Mouse (Mus musculus): Measurements from ENCODE around the gene Uimc1. TPM values are rescaled to one million over a fixed set of nuclear protein-coding genes. Genes with fewer than 3 reads are reported as not detected.

Uimc1 gene
- total RNA-seq, 2 experiments from 2014 or later: 24.8 to 26.0 TPM

DNA sequence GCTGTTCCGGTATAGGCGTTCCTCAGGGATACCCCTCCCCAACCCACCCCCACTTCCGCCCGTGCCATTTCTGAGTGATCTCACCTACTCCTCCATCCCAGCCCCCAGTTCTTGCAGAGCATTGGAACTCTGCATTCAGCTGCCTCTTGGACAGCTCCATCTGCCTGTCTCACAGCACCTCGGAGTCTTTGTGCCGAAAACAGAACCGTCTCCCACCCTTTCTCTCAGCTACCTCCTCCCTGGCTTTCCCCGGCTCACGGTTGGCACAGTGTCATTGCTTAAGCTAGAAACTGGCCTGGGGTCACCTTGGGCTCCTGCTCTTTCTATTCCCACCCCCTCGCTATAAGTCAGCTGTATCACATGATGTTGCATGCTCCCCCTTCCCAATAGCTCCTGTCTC is 99.7 kb downstream of the Uimc1 start:
- no peak for DNase-seq (ENCODE audit: low spot score in 2 of 2)

DNA sequence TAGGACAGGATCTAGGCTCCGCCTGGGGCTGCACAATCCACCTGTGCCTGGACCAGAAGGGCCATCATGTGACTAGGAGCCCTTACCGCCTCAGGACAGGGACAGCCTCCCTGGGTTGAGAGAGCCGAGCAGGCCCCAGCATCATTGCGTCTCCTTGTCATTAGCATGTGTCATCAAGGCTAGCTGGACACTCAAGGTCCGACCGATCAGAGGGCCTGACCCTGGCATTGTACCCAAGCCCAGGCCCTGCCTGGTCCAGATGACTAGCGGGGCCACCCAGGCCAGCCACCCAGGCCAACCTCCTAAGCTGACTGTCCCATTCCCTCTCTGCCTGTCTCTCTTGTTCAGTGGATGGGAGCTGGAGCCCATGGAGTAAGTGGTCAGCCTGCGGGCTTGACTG is 102.5 kb downstream of the Uimc1 start:
- no peak for DNase-seq (ENCODE audit: low spot score in 2 of 2)

DNA sequence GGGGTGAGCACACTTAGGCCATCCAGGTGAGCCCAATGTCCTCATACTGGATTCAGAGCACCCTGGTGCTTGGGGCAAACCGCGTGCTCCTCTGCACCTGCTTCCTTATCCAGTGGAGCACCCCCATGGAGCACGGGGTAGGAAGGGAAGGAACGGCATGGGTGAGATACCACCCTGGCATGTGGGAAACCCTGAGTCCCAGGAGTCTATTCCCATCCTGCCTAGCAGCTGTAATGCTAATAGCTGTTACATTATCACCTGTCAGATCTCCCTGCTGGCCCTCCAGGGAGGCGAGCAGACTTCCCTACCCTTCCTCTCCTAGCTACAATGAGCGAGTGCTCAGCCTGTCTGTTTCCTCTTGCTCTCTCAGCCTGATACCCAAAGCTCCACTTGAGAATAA is 104.9 kb downstream of the Uimc1 start:
- DNase-seq (ENCODE audit: low spot score in 2 of 2): no peak

DNA sequence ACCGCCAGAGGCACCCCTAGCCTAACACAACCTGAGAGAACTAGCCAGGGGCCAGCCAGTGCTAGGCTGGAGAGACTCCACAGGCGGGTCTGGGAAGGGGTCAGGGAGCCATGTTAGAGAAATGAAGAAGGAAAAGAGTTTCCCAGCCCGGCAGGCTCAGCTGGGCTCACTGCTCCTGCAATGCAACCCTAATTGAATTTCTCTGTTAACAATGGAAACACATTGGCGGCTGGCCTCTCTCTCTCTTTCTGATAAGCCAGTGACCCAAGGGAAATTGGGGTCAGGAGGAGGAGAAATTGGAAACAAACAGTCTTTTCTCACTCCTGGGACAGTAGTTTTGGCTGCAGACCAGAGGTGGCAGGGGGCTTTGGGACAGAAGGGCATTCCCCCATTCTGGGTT is 105.5 kb downstream of the Uimc1 start:
- DNase-seq (ENCODE audit: low spot score in 2 of 2): no peak

DNA sequence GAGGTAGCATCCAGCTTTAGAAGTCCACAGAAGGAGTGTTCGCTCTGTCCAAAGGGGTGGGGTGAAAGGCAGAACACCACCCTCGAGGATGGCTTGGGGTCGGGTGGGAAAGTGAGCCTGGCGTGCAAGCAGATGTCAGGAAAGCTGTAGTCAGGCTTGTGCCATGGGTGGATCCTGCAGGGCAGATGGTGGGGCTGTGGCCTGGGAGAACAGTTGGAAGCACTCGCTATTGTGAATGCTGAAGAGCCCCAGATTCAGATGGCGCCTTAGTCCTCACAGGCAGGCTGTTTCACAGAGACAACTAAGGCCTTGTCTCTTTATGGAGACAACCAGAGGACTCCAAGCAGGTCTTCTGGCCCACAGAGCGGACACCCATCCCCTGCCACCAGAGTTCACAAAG is 107.9 kb downstream of the Uimc1 start:
- DNase-seq (ENCODE audit: low spot score in 2 of 2): no peak

DNA sequence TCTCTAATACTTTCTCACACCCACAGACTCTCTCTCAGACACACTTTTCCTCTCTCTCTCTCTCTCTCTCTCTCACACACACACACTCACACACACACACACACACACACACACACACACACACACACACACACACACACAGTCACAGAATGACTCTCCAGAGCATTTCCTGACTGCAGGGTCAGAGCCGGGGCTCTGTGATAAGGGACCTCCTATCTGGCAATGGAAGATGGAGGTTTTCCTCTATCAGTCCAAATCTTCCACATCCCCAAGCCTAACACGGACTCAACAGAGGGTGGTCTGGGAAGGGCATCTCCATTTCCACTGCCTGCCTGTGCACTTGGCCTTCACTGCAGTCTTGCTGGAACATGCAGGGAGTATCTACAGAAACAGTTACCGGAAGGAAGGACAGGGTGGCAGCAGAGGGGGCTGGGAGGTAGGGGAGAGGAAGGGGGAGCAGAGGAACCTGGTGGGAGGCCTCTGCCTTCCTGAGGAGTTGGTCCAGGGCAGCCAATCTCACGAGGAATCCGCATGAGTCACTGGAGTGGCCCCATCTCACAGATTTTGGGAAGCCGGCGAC is 111.8 kb downstream of the Uimc1 start:
- DNase-seq (ENCODE audit: low spot score in 2 of 2): no peak

DNA sequence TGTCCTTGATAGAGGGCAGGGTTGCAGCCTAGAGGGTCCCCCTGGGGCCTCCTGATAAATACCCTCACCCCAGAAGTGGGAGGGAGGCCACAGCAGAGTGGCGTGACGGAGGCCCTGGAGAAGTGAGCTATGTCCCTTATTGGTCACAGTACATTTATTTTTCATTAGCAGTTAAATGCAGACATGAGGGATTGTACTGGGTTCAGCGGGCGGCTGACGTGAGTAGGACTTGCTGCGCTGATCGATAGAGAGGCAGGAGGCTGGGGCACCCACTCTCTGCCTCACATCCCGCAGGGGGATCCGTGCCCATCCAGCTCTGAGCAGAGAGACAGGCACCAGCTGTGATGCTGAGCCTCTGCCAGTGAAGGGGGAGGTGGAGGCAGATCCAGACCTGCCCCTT is 112.7 kb downstream of the Uimc1 start:
- DNase-seq (ENCODE audit: low spot score in 2 of 2): no peak

DNA sequence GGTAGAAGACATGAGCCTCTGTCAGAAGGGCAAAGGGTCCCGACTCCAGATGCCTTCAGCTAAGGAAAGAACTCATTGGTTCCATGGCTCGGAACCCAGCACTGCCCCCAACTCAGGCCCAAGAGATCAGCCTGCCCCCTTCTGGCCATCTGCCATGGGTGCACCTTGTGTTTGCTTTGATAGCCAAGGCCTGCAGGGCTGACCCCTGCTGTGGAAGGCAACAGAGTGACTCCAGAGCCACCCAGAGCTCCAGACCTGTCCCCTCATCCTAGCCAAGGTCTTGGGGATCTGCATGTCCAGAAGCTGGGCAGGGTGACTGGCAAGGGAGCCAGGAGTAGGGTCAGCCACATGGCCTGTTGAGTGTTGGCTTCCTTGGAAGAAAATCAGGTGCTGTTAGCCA is 116.5 kb downstream of the Uimc1 start:
- DNase-seq (ENCODE audit: low spot score in 2 of 2): no peak

DNA sequence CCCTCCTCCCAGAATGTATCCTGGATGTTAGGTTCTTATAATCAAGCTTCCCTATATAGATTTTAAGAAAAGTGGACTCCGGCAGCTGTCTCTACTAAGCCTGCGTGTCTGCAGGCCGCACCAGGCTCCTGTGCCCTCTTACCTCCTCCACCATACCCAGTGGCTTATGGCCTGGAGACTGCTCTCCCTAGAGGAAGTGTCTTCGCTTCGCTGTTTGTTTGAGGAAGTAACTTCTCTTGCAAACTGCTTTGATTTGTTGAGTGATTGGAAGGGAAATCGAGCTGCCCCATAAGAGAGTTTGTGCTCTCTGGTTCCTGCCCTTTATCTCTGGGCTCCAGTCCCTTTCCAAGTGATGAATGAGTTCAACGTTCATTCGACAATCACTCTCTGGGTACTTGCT is 117.1 kb downstream of the Uimc1 start:
- no peak for DNase-seq (ENCODE audit: low spot score in 2 of 2)

DNA sequence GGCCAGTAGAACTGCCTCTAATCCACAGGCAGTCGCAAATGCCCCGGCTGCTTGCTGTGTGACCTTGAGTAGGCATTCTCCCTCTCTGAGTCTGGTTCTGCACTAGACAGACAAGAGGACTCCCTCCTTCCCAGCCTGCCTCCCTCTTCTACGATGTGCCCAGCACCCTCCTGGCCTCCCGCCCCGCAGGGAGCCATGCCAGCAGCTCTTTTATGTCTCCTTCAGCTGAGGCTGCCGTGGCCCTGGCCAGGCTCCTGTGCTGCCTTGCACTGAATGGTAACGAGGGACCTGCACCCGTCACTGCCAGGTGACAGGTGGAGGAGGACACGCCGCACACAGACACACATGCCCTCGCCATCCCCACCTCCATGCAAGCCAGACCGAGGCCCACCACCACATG is 119.1 kb downstream of the Uimc1 start:
- no peak for DNase-seq (ENCODE audit: low spot score in 2 of 2)

DNA sequence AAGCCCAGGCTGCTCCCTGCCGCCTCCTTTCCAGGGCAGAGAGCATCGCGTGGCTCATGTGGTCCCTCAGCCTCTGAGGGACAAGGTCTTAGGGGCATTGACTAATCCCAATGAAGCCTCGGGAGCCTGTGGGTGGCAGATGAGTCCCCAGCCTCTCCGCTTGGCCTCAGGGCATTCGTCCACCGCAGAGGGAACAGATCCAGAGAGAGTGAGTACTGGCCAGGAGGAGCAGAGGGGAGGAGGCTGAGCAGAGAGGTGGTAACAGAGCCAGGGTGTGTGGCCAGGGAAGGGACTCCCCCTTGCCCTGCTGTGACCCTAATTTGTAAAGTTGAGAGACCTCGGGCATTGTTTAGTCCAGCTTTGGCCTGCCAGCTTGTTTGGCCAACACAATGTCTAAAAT is 121.3 kb downstream of the Uimc1 start:
- no peak for DNase-seq (ENCODE audit: low spot score in 2 of 2)

Other genes starting within 250 kb of the Uimc1 start
- gene Unc5a, start 150.9 kb downstream of the Uimc1 start, total RNA-seq (2021): 1 to 10 TPM; 7.4 to 9.1 TPM
- gene Hk3, start 78.9 kb downstream of the Uimc1 start, total RNA-seq (2021): 1 to 10 TPM; 1.1 to 2.6 TPM
- 10 to 100 TPM; 44.3 to 54.4 TPM for gene Zfp346, start 5.0 kb upstream of the Uimc1 start, total RNA-seq (2021)
- not detected for gene Gm17617, start 33.2 kb upstream of the Uimc1 start, total RNA-seq (2021)
- gene Fgfr4, start 52.3 kb upstream of the Uimc1 start, total RNA-seq (2021): 10 to 100 TPM; 28.4 to 38.7 TPM
- 10 to 100 TPM; 76.4 to 82.4 TPM for gene Nsd1, start 109.5 kb upstream of the Uimc1 start, total RNA-seq (2021)
- gene Prelid1, start 220.2 kb upstream of the Uimc1 start, total RNA-seq (2021): 100 to 1,000 TPM; 132 to 143 TPM
- 10 to 100 TPM; 52.3 to 52.7 TPM for gene Rab24, start 221.6 kb upstream of the Uimc1 start, total RNA-seq (2021)
- under 1 TPM; 0.46 to 0.58 TPM for gene Mxd3, start 229.5 kb upstream of the Uimc1 start, total RNA-seq (2021)